Mouse (Mus musculus) E14TG2a.4 (cell line): ENCODE results near the gene Crim1.

ENCODE experiments used
- H3K27me3 ChIP-seq: 2 replicates; pipeline ENCODE4 v1.6.1; 2014; ENCODE audit warnings: low read length, control low read depth; ENCODE audit not compliant: insufficient read depth
- H3K36me3 ChIP-seq: 2 replicates; pipeline ENCODE4 v1.6.1; 2014; ENCODE audit warnings: low read length, control low read depth; ENCODE audit not compliant: insufficient read depth
- H3K4me1 ChIP-seq: replicated peaks from 2 replicates; pipeline ENCODE4 v1.6.1; 2014; ENCODE audit warnings: low read depth, low read length, control low read depth
- H3K4me3 ChIP-seq: replicated peaks from 2 replicates; pipeline ENCODE4 v1.5.1; 2014; ENCODE audit warnings: mild to moderate bottlenecking, low read length
- H3K9me3 ChIP-seq: 2 replicates; pipeline ENCODE4 v1.6.1; 2014; ENCODE audit warnings: low read length, control low read depth
- CTCF ChIP-seq: conservative IDR thresholded peaks from 2 replicates; pipeline ENCODE4 v1.5.1; 2014; ENCODE audit warnings: low read length
- NANOG ChIP-seq: IDR thresholded peaks from 2 replicates; pipeline ENCODE4 v1.6.1; 2014; ENCODE audit warnings: borderline replicate concordance, low read length, mixed read lengths
- POU5F1 ChIP-seq: IDR thresholded peaks from 2 replicates; pipeline ENCODE4 v1.6.1; 2014; ENCODE audit warnings: low read length, borderline replicate concordance

Gene Crim1

DNA sequence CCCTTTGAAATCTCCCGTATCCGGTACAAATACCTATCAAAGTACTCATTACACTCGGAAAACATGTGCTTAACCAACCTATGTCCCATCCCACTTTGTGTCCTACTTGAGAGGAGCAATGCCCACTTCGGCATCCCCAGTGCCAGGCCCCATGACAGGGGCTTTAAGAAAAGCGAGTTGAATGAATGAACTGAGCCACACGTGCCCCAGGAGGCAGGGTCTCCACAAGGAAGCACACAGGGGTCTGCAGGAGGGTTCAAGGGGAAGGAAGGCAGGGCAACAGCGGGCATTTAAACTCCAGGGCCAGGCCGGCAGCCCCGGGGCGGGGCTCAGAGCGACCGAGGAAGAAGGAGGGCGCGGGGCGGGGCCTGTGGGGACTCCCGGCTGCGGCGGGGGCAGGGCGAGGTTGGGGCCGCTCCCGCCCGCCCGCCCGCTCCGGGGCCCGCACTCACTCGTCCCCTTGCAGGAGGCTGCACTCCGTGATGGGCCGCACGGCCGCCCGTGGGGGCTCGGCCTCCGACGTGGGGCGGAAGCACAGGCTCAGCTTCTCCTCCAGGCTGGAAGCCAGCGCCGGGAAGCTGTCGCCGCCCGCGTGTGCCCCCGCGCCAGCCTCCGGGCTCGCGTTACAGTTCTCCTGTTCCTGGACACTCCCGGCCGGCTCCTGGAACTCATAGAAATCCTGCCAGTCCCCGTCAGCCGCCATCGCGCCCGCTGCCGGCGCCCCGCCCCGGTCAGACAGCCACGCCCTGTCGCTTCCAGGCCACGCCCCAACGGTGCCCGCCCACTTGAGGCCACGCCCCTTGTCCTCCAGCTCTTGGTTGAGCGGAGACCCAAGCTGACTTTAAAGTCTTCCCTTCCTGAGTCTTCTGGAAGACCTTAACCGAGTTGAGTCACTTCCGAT lies 217.6 kb downstream of the Crim1 start, which contains the start of gene Fez2:
TSS of gene Fez2 (minus strand) at position 772 of the 901 bp plus-strand sequence.
- no peak for TF ChIP-seq CTCF
- TF ChIP-seq POU5F1 = no peak
- TF ChIP-seq NANOG = no peak
- H3K4me1 ChIP-seq = peaks cover 19% of the 10 kb centered on the region

GRCm38 (mm10) chr17:78419216-78419615 lies 219.2 kb downstream of the Crim1 start:
- Histone ChIP-seq H3K4me1 (peaks cover 28% of the 10 kb centered on the region), H3K36me3 (no peaks in the 10 kb centered on the region), H3K4me3 (no peak overlapping the region), H3K9me3 (no peaks in the 10 kb centered on the region), H3K27me3 (peaks cover 24% of the 10 kb centered on the region)
- no peak for TF ChIP-seq CTCF
- TF ChIP-seq NANOG = no peak
- no peak for TF ChIP-seq POU5F1

More for the DNA sequence above, 217.6 kb downstream of the Crim1 start, which contains the start of gene Fez2:
- Histone ChIP-seq H3K27me3 (peaks cover 18% of the 10 kb centered on the region), H3K4me3 (peak within 1 kb of the TSS; percentile 91), H3K9me3 (no peaks in the 10 kb centered on the region), H3K36me3 (no peaks in the 10 kb centered on the region)

GRCm38 (mm10) chr17:78425026-78425425 lies 225.0 kb downstream of the Crim1 start:
- TF ChIP-seq CTCF (no peak), POU5F1 (no peak), NANOG (no peak)
- H3K9me3 ChIP-seq = peaks cover 7% of the 10 kb centered on the region; the same call in 1 of the 2 replicates
- no peak overlapping the region for H3K4me3 ChIP-seq
- peaks cover 9% of the 10 kb centered on the region for H3K4me1 ChIP-seq
- H3K27me3 ChIP-seq = peaks cover 23% of the 10 kb centered on the region
- H3K36me3 ChIP-seq = no peaks in the 10 kb centered on the region
